Mouse (Mus musculus): ENCODE measurements around the gene Bckdk. TPM values are rescaled to one million over a fixed set of nuclear protein-coding genes. Genes with fewer than 3 reads are reported as not detected.
"Not testable (repeated sequence)": the region's sequence is repeated elsewhere in the genome, so short reads cannot be mapped to it uniquely, and the experiment has no call there.

Gene Bckdk
- total RNA-seq, 1 experiment from 2014 or later = 37.4 TPM

GRCm38 (mm10) chr7:127922451-127923275, 18.8 kb downstream of the Bckdk start:
- peak; percentile 71 to 80 for ATAC-seq (replicated peaks in 1 of 2; ENCODE audit: insufficient read depth in 1 of 2, low FRiP score in 2 of 2, low TSS enrichment in 1 of 2, low read depth in 1 of 2, poor library complexity in 2 of 2, severe bottlenecking in 2 of 2)

GRCm38 (mm10) chr7:127923714-127924113, 19.8 kb downstream of the Bckdk start:
- ATAC-seq (replicated peaks in 1 of 2; ENCODE audit: insufficient read depth in 1 of 2, low FRiP score in 2 of 2, low TSS enrichment in 1 of 2, low read depth in 1 of 2, poor library complexity in 2 of 2, severe bottlenecking in 2 of 2) = no peak

GRCm38 (mm10) chr7:127925252-127925651, 21.4 kb downstream of the Bckdk start:
- ATAC-seq (replicated peaks in 1 of 2; ENCODE audit: insufficient read depth in 1 of 2, low FRiP score in 2 of 2, low TSS enrichment in 1 of 2, low read depth in 1 of 2, poor library complexity in 2 of 2, severe bottlenecking in 2 of 2) = no peak

GRCm38 (mm10) chr7:127926066-127926465, 22.2 kb downstream of the Bckdk start:
- ATAC-seq (replicated peaks in 1 of 2; ENCODE audit: insufficient read depth in 1 of 2, low FRiP score in 2 of 2, low TSS enrichment in 1 of 2, low read depth in 1 of 2, poor library complexity in 2 of 2, severe bottlenecking in 2 of 2) = no peak

GRCm38 (mm10) chr7:127926846-127927245, 23.0 kb downstream of the Bckdk start:
- no peak for ATAC-seq (replicated peaks in 1 of 2; ENCODE audit: insufficient read depth in 1 of 2, low FRiP score in 2 of 2, low TSS enrichment in 1 of 2, low read depth in 1 of 2, poor library complexity in 2 of 2, severe bottlenecking in 2 of 2)

- ATAC-seq (replicated peaks in 1 of 2; ENCODE audit: insufficient read depth in 1 of 2, low FRiP score in 2 of 2, low TSS enrichment in 1 of 2, low read depth in 1 of 2, poor library complexity in 2 of 2, severe bottlenecking in 2 of 2) = no peak
Measured at GRCm38 (mm10) chr7:127927726-127928125, 23.8 kb downstream of the Bckdk start.

- ATAC-seq (replicated peaks in 1 of 2; ENCODE audit: insufficient read depth in 1 of 2, low FRiP score in 2 of 2, low TSS enrichment in 1 of 2, low read depth in 1 of 2, poor library complexity in 2 of 2, severe bottlenecking in 2 of 2) = no peak
Measured at GRCm38 (mm10) chr7:127928596-127928995, 24.7 kb downstream of the Bckdk start.

- ATAC-seq (replicated peaks in 1 of 2; ENCODE audit: insufficient read depth in 1 of 2, low FRiP score in 2 of 2, low TSS enrichment in 1 of 2, low read depth in 1 of 2, poor library complexity in 2 of 2, severe bottlenecking in 2 of 2) = no peak
Measured at GRCm38 (mm10) chr7:127929923-127930322, 26.0 kb downstream of the Bckdk start, which contains the start of gene Prss8. Gene Prss8, minus strand, starts transcription at chr7:127930104.

GRCm38 (mm10) chr7:127930636-127931035, 26.8 kb downstream of the Bckdk start:
- ATAC-seq (replicated peaks in 1 of 2; ENCODE audit: insufficient read depth in 1 of 2, low FRiP score in 2 of 2, low TSS enrichment in 1 of 2, low read depth in 1 of 2, poor library complexity in 2 of 2, severe bottlenecking in 2 of 2) = no peak

GRCm38 (mm10) chr7:127931351-127932135, 27.7 kb downstream of the Bckdk start:
- no peak for ATAC-seq (replicated peaks in 1 of 2; ENCODE audit: insufficient read depth in 1 of 2, low FRiP score in 2 of 2, low TSS enrichment in 1 of 2, low read depth in 1 of 2, poor library complexity in 2 of 2, severe bottlenecking in 2 of 2)

GRCm38 (mm10) chr7:127932273-127933031, 28.6 kb downstream of the Bckdk start:
- ATAC-seq (replicated peaks in 1 of 2; ENCODE audit: insufficient read depth in 1 of 2, low FRiP score in 2 of 2, low TSS enrichment in 1 of 2, low read depth in 1 of 2, poor library complexity in 2 of 2, severe bottlenecking in 2 of 2) = no peak

- no peak for ATAC-seq (replicated peaks in 1 of 2; ENCODE audit: insufficient read depth in 1 of 2, low FRiP score in 2 of 2, low TSS enrichment in 1 of 2, low read depth in 1 of 2, poor library complexity in 2 of 2, severe bottlenecking in 2 of 2)
Measured at GRCm38 (mm10) chr7:127934075-127934474, 30.2 kb downstream of the Bckdk start.

GRCm38 (mm10) chr7:127935028-127935722, 31.3 kb downstream of the Bckdk start:
- peak; percentile 97 to 98 for ATAC-seq (replicated peaks in 1 of 2; ENCODE audit: insufficient read depth in 1 of 2, low FRiP score in 2 of 2, low TSS enrichment in 1 of 2, low read depth in 1 of 2, poor library complexity in 2 of 2, severe bottlenecking in 2 of 2)

GRCm38 (mm10) chr7:127935748-127936159, 31.9 kb downstream of the Bckdk start:
- ATAC-seq (replicated peaks in 1 of 2; ENCODE audit: insufficient read depth in 1 of 2, low FRiP score in 2 of 2, low TSS enrichment in 1 of 2, low read depth in 1 of 2, poor library complexity in 2 of 2, severe bottlenecking in 2 of 2) = no peak

GRCm38 (mm10) chr7:127936216-127936884, 32.5 kb downstream of the Bckdk start:
- no peak for ATAC-seq (replicated peaks in 1 of 2; ENCODE audit: insufficient read depth in 1 of 2, low FRiP score in 2 of 2, low TSS enrichment in 1 of 2, low read depth in 1 of 2, poor library complexity in 2 of 2, severe bottlenecking in 2 of 2)

GRCm38 (mm10) chr7:127942097-127942496, 38.2 kb downstream of the Bckdk start:
- not testable (repeated sequence) for ATAC-seq (replicated peaks in 1 of 2; ENCODE audit: insufficient read depth in 1 of 2, low FRiP score in 2 of 2, low TSS enrichment in 1 of 2, low read depth in 1 of 2, poor library complexity in 2 of 2, severe bottlenecking in 2 of 2)

GRCm38 (mm10) chr7:127944614-127945013, 40.7 kb downstream of the Bckdk start:
- no peak for ATAC-seq (replicated peaks in 1 of 2; ENCODE audit: insufficient read depth in 1 of 2, low FRiP score in 2 of 2, low TSS enrichment in 1 of 2, low read depth in 1 of 2, poor library complexity in 2 of 2, severe bottlenecking in 2 of 2)

All from hematopoietic stem cell, adult 5-6 weeks (primary cell).